Mouse (Mus musculus) lung, postnatal 0 days (tissue): ENCODE measurements at regions not wholly inside any gene's neighbourhood (a gene's known extent, or its start where the extent isn't known, plus 50 kb on each side); places are given as distances from the start of the nearest gene placed in this dataset. TPM values are rescaled to one million over a fixed set of nuclear protein-coding genes. Genes with fewer than 3 reads are reported as not detected.

Source experiments
- ATAC-seq: fragments of 200-750 bp; cut with Nextera tagmentation; 2 replicates; pipeline ENCODE4 v1.8.0; 2017; ENCODE audit warnings: moderate library complexity
- DNase-seq: peaks from one replicate; pipeline ENCODE4 v3.0.0-alpha.2; 2016; ENCODE audit warnings: low spot score
- H3K27ac ChIP-seq: fragments of 300-500 bp; sonication (generic); 2 replicates; pipeline ENCODE4 v1.5.1; 2014; ENCODE audit warnings: antibody characterized with exemption, mild to moderate bottlenecking, low read length, mixed read lengths
- H3K27me3 ChIP-seq: fragments of 300-500 bp; sonication (generic); replicated peaks from 2 replicates; pipeline ENCODE4 v1.6.1; 2014; ENCODE audit warnings: low read length, mixed read lengths; ENCODE audit not compliant: insufficient read depth
- H3K36me3 ChIP-seq: fragments of 300-500 bp; sonication (generic); 2 replicates; pipeline ENCODE4 v1.6.1; 2014; ENCODE audit warnings: low read length, mixed read lengths; ENCODE audit not compliant: insufficient read depth
- H3K4me1 ChIP-seq: fragments of 300-500 bp; sonication (generic); 2 replicates; pipeline ENCODE4 v1.6.1; 2014; ENCODE audit warnings: antibody characterized with exemption, low read depth, low read length, mixed read lengths; ENCODE audit not compliant: insufficient read depth
- H3K4me2 ChIP-seq: fragments of 300-500 bp; sonication (generic); replicated peaks from 2 replicates; pipeline ENCODE4 v1.6.1; 2014; ENCODE audit warnings: low read depth, mild to moderate bottlenecking, low read length, moderate library complexity, mixed read lengths
- H3K4me3 ChIP-seq: fragments of 300-500 bp; sonication (generic); 2 replicates; pipeline ENCODE4 v1.5.1; 2014; ENCODE audit warnings: low read depth, low read length
- H3K9ac ChIP-seq: fragments of 300-500 bp; sonication (generic); replicated peaks from 2 replicates; pipeline ENCODE4 v1.6.1; 2014; ENCODE audit warnings: low read depth, mild to moderate bottlenecking
- H3K9me3 ChIP-seq: fragments of 300-500 bp; sonication (generic); 2 replicates; pipeline ENCODE4 v1.6.1; 2016; ENCODE audit warnings: low read length, mixed read lengths
- CTCF ChIP-seq: IDR thresholded peaks from 2 replicates; pipeline ENCODE4 v1.5.1; 2016; ENCODE audit warnings: antibody characterized with exemption, mild to moderate bottlenecking
- EP300 ChIP-seq: IDR thresholded peaks from 2 replicates; pipeline ENCODE4 v1.6.1; 2016; ENCODE audit warnings: antibody characterized with exemption, mild to moderate bottlenecking, control low read depth
- WGBS: fragments of 180-500 bp; shearing (Covaris S2); extraction: QIAGEN DNeasy Blood & Tissue Kit; methylation state at CpG from one replicate; pipeline ENCODE4 v1.1.7; 2014; 5-methylcytosine and 5-hydroxymethylcytosine counted together
- microRNA counts: library from miRNA; unstranded; fragments of <30 nt; microRNA quantifications from one replicate; lab custom pipeline; 2015
- microRNA-seq: library from miRNA; unstranded; fragments of <30 nt; microRNA quantifications from one replicate; pipeline ENCODE4, GENCODE M21; 2016

GRCm38 (mm10) chr12:110215311-110215710 is 63.6 kb upstream of the Dio3 start:
- no peak for TF ChIP-seq CTCF
- TF ChIP-seq EP300: no peak
- Histone ChIP-seq H3K4me1 (no peaks in the 10 kb centered on the region), H3K9me3 (no peaks in the 10 kb centered on the region), H3K9ac (no peak overlapping the region), H3K27ac (no peak overlapping the region), H3K36me3 (no peaks in the 10 kb centered on the region), H3K27me3 (no peaks in the 10 kb centered on the region), H3K4me2 (no peak overlapping the region), H3K4me3 (no peak overlapping the region)
- DNase-seq (no peak), ATAC-seq (peak; percentile 41; the same call in 1 of the 2 replicates)
- WGBS: 47% methylated on average over 6 of the region's 6 CpGs

DNA sequence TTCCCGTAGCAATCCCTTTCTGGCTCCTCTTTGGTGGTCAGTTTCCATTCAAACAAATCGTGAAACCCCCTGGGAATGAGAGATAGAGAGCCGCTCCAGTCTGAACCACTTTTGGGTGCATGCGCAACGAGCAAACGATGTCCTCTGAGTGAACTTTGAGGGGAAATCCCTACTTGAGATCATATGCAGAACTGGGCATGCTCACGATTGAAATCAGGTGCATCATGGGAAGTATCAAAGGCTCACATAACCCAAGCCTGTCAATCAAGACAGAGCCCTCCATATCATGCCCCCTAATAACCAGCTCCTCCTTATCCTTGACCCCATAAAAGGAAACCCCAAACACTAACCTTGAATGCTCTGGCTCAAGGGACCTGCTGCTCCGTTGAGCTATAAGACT is 59.1 kb upstream of the Dio3 start:
- ATAC-seq (no peak), DNase-seq (no peak)
- Histone ChIP-seq H3K4me2 (no peak overlapping the region), H3K4me3 (no peak overlapping the region), H3K4me1 (no peaks in the 10 kb centered on the region), H3K27ac (no peak overlapping the region), H3K9me3 (no peaks in the 10 kb centered on the region), H3K9ac (no peak overlapping the region), H3K36me3 (no peaks in the 10 kb centered on the region), H3K27me3 (no peaks in the 10 kb centered on the region)
- 67% methylated on average over 8 of the region's 8 CpGs for WGBS
- TF ChIP-seq CTCF (no peak), EP300 (no peak)

DNA sequence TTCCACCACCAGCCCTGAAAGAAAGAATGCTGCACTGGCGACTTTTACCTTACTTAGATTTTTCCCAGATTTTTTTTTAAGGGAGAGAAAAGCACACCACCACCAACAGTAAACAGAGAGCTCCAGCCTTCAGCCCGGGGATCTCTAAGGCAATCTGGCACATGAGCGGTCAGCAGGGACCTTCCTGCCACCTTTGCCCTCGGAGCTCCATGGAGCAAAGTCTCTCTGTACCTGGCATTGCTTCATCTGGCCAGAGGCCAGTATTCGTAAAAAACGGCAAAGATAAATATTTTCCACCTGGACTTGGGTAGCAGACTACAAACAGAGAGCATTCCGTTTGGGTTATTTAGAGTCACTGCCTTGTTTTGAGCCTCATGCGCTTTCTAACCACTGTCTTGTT is 58.4 kb upstream of the Dio3 start:
- Histone ChIP-seq H3K36me3 (no peaks in the 10 kb centered on the region), H3K9ac (no peak overlapping the region), H3K4me3 (no peak overlapping the region), H3K4me2 (no peak overlapping the region), H3K9me3 (no peaks in the 10 kb centered on the region), H3K4me1 (no peaks in the 10 kb centered on the region), H3K27ac (no peak overlapping the region), H3K27me3 (no peaks in the 10 kb centered on the region)
- no peak for TF ChIP-seq EP300
- no peak for TF ChIP-seq CTCF
- DNase-seq (no peak), ATAC-seq (no peak)
- 45% methylated on average over 8 of the region's 8 CpGs for WGBS

DNA sequence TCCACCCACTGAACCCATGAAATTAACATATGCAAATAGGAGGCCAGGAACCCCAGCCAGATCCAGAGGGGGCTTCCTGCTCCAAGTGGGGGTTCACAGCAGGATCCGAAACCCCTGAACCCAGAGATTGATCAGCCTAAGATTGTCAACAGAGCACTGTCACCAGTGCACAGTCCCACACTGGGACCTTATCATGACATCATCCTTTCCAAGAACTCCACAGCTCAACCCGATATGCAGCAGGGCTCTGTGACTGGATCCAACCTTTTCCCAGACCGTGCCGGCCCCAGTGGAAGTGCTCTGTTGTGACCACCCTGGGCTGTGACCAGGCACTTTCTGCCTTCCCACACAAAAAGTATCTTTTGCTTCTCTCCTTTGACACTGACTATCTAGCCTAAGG is 57.7 kb upstream of the Dio3 start:
- Histone ChIP-seq H3K9ac (no peak overlapping the region), H3K27me3 (no peaks in the 10 kb centered on the region), H3K4me3 (no peak overlapping the region), H3K27ac (no peak overlapping the region), H3K9me3 (no peaks in the 10 kb centered on the region), H3K4me1 (no peaks in the 10 kb centered on the region), H3K36me3 (no peaks in the 10 kb centered on the region), H3K4me2 (no peak overlapping the region)
- whole genome bisulfite sequencing: 57% methylated on average over 4 of the region's 4 CpGs
- TF ChIP-seq EP300: no peak
- no peak for TF ChIP-seq CTCF
- ATAC-seq (no peak), DNase-seq (no peak)

GRCm38 (mm10) chr12:110221679-110222078 is 57.2 kb upstream of the Dio3 start:
- no peak for DNase-seq
- H3K4me1 ChIP-seq: no peaks in the 10 kb centered on the region
- TF ChIP-seq CTCF (no peak), EP300 (no peak)
- H3K27ac ChIP-seq: no peak overlapping the region
- H3K4me3 ChIP-seq: no peak overlapping the region
- no peak overlapping the region for H3K9ac ChIP-seq
- H3K9me3 ChIP-seq: no peaks in the 10 kb centered on the region
- no peak overlapping the region for H3K4me2 ChIP-seq
- 55% methylated on average over 3 of the region's 3 CpGs for WGBS
- no peaks in the 10 kb centered on the region for H3K27me3 ChIP-seq
- no peak for ATAC-seq
- H3K36me3 ChIP-seq: no peaks in the 10 kb centered on the region

DNA sequence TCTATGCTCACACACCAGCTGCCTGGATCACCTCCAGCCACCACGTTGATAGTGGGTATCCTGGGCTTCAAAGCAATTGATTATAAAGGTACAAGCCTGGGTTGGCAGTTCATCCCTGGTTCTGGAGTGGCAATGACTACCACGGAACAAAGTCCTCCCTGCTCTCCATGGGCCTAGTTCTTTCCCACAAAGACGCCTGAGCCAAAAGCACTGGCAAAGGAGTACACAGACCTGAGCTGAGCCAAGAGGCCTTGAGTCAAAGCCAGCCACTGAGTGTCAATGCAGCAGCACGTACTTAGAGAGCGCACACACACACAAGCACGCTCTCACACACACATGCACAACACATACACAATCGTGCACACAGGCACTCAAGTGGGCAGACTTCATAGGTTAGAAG is 54.6 kb upstream of the Dio3 start:
- Histone ChIP-seq H3K4me1 (no peaks in the 10 kb centered on the region), H3K9me3 (no peaks in the 10 kb centered on the region), H3K9ac (no peak overlapping the region), H3K36me3 (no peaks in the 10 kb centered on the region), H3K27me3 (no peaks in the 10 kb centered on the region), H3K27ac (no peak overlapping the region), H3K4me3 (no peak overlapping the region), H3K4me2 (no peak overlapping the region)
- WGBS: 67% methylated on average over 7 of the region's 7 CpGs
- DNase-seq (no peak), ATAC-seq (no peak)
- no peak for TF ChIP-seq EP300
- TF ChIP-seq CTCF: no peak

GRCm38 (mm10) chr12:110228011-110228411 is 50.9 kb upstream of the Dio3 start:
- H3K9me3 ChIP-seq: no peaks in the 10 kb centered on the region
- no peaks in the 10 kb centered on the region for H3K27me3 ChIP-seq
- no peak overlapping the region for H3K4me3 ChIP-seq
- H3K4me2 ChIP-seq: no peak overlapping the region
- H3K27ac ChIP-seq: no peak overlapping the region
- whole genome bisulfite sequencing: 73% methylated on average over 12 of the region's 12 CpGs
- ATAC-seq (no peak), DNase-seq (no peak)
- TF ChIP-seq CTCF: no peak
- no peak for TF ChIP-seq EP300
- no peaks in the 10 kb centered on the region for H3K36me3 ChIP-seq
- no peaks in the 10 kb centered on the region for H3K4me1 ChIP-seq
- H3K9ac ChIP-seq: no peak overlapping the region

MicroRNAs encoded in the stretch of these regions (microRNA counts, 519-probe panel; counts per million panel counts)
- microRNA mmu-miR-1193 (lab: Ali Mortazavi, UCI): 3,065 counts per million, percentile 14 among the panel's probes with 10 or more counts
- not detected for microRNA mmu-miR-1197 (lab: Ali Mortazavi, UCI)
- 3,667 counts per million, percentile 27 among the panel's probes with 10 or more counts for microRNA mmu-miR-134 (lab: Ali Mortazavi, UCI)
- microRNA mmu-miR-154 (lab: Ali Mortazavi, UCI): 5,275 counts per million, percentile 64 among the panel's probes with 10 or more counts
- not detected for microRNA mmu-miR-299 (lab: Ali Mortazavi, UCI)
- microRNA mmu-miR-300 (lab: Ali Mortazavi, UCI): 4,622 counts per million, percentile 51 among the panel's probes with 10 or more counts
- microRNA mmu-miR-3072 (lab: Ali Mortazavi, UCI): not detected
- microRNA mmu-miR-323-3p (lab: Ali Mortazavi, UCI): 2,713 counts per million, percentile 11 among the panel's probes with 10 or more counts
- microRNA mmu-miR-323-5p (lab: Ali Mortazavi, UCI): not detected
- microRNA mmu-miR-329 (lab: Ali Mortazavi, UCI): 5,466 counts per million, percentile 70 among the panel's probes with 10 or more counts
- microRNA mmu-miR-369-3p (lab: Ali Mortazavi, UCI): 5,285 counts per million, percentile 64 among the panel's probes with 10 or more counts
- microRNA mmu-miR-369-5p (lab: Ali Mortazavi, UCI): 3,105 counts per million, percentile 15 among the panel's probes with 10 or more counts
- microRNA mmu-miR-376a (lab: Ali Mortazavi, UCI): 5,335 counts per million, percentile 65 among the panel's probes with 10 or more counts
- 5,386 counts per million, percentile 68 among the panel's probes with 10 or more counts for microRNA mmu-miR-376b (lab: Ali Mortazavi, UCI)
- 5,717 counts per million, percentile 73 among the panel's probes with 10 or more counts for microRNA mmu-miR-376c (lab: Ali Mortazavi, UCI)
- microRNA mmu-miR-377 (lab: Ali Mortazavi, UCI): 6,079 counts per million, percentile 79 among the panel's probes with 10 or more counts
- 4,180 counts per million, percentile 43 among the panel's probes with 10 or more counts for microRNA mmu-miR-379 (lab: Ali Mortazavi, UCI)
- microRNA mmu-miR-380-3p (lab: Ali Mortazavi, UCI): not detected
- not detected for microRNA mmu-miR-380-5p (lab: Ali Mortazavi, UCI)
- 4,331 counts per million, percentile 45 among the panel's probes with 10 or more counts for microRNA mmu-miR-381 (lab: Ali Mortazavi, UCI)
- microRNA mmu-miR-382 (lab: Ali Mortazavi, UCI): 5,375 counts per million, percentile 67 among the panel's probes with 10 or more counts
- microRNA mmu-miR-409-3p (lab: Ali Mortazavi, UCI): not detected
- 3,979 counts per million, percentile 35 among the panel's probes with 10 or more counts for microRNA mmu-miR-409-5p (lab: Ali Mortazavi, UCI)
- microRNA mmu-miR-410 (lab: Ali Mortazavi, UCI): 5,054 counts per million, percentile 59 among the panel's probes with 10 or more counts
- microRNA mmu-miR-411 (lab: Ali Mortazavi, UCI): 5,094 counts per million, percentile 60 among the panel's probes with 10 or more counts
- not detected for microRNA mmu-miR-412 (lab: Ali Mortazavi, UCI)
- not detected for microRNA mmu-miR-453 (lab: Ali Mortazavi, UCI)
- microRNA mmu-miR-485 (lab: Ali Mortazavi, UCI): not detected
- 3,808 counts per million, percentile 29 among the panel's probes with 10 or more counts for microRNA mmu-miR-487b (lab: Ali Mortazavi, UCI)
- microRNA mmu-miR-494 (lab: Ali Mortazavi, UCI): not detected
- 4,582 counts per million, percentile 50 among the panel's probes with 10 or more counts for microRNA mmu-miR-495 (lab: Ali Mortazavi, UCI)
- not detected for microRNA mmu-miR-496 (lab: Ali Mortazavi, UCI)
- microRNA mmu-miR-539 (lab: Ali Mortazavi, UCI): 3,497 counts per million, percentile 23 among the panel's probes with 10 or more counts
- 4,069 counts per million, percentile 38 among the panel's probes with 10 or more counts for microRNA mmu-miR-541 (lab: Ali Mortazavi, UCI)
- microRNA mmu-miR-543 (lab: Ali Mortazavi, UCI): 3,396 counts per million, percentile 21 among the panel's probes with 10 or more counts
- microRNA mmu-miR-544 (lab: Ali Mortazavi, UCI): not detected
- microRNA mmu-miR-654-3p (lab: Ali Mortazavi, UCI): not detected
- not detected for microRNA mmu-miR-654-5p (lab: Ali Mortazavi, UCI)
- microRNA mmu-miR-666-3p (lab: Ali Mortazavi, UCI): not detected
- microRNA mmu-miR-666-5p (lab: Ali Mortazavi, UCI): not detected
- microRNA mmu-miR-667 (lab: Ali Mortazavi, UCI): 3,245 counts per million, percentile 18 among the panel's probes with 10 or more counts
- not detected for microRNA mmu-miR-668 (lab: Ali Mortazavi, UCI)
- not detected for microRNA mmu-miR-679 (lab: Ali Mortazavi, UCI)
- microRNA mmu-miR-758 (lab: Ali Mortazavi, UCI): not detected
- microRNA mmu-miR-882 (lab: Ali Mortazavi, UCI): not detected

Small RNAs in the stretch of these regions (microRNA-seq; reads per million reads assigned to microRNA genes)
- gene Gm24321 (not detected), gene Gm25252 (not detected), gene Gm25750 (not detected), gene Gm27379 (not detected), gene Gm44322 (not detected), gene Mir1193 (1,273 reads per million, percentile 77 among the genes with 10 or more reads in this experiment), gene Mir1197 (0.98 reads per million), gene Mir134 (443 reads per million, percentile 66 among the genes with 10 or more reads in this experiment), gene Mir154 (1,186 reads per million, percentile 76 among the genes with 10 or more reads in this experiment), gene Mir299a (not detected), gene Mir299b (not detected), gene Mir300 (408 reads per million, percentile 65 among the genes with 10 or more reads in this experiment), gene Mir3072 (32.6 reads per million, percentile 37 among the genes with 10 or more reads in this experiment), gene Mir323 (92.8 reads per million, percentile 49 among the genes with 10 or more reads in this experiment), gene Mir329 (133 reads per million, percentile 52 among the genes with 10 or more reads in this experiment), gene Mir369 (2,132 reads per million, percentile 84 among the genes with 10 or more reads in this experiment), gene Mir376a (not detected), gene Mir376b (226 reads per million, percentile 58 among the genes with 10 or more reads in this experiment), gene Mir376c (715 reads per million, percentile 71 among the genes with 10 or more reads in this experiment), gene Mir377 (57.5 reads per million, percentile 43 among the genes with 10 or more reads in this experiment), gene Mir379 (6,137 reads per million, percentile 92 among the genes with 10 or more reads in this experiment), gene Mir380 (not detected), gene Mir381 (1,448 reads per million, percentile 78 among the genes with 10 or more reads in this experiment), gene Mir382 (2,246 reads per million, percentile 84 among the genes with 10 or more reads in this experiment), gene Mir409 (not detected), gene Mir410 (47.7 reads per million, percentile 41 among the genes with 10 or more reads in this experiment), gene Mir411 (9,346 reads per million, percentile 94 among the genes with 10 or more reads in this experiment), gene Mir412 (26.7 reads per million, percentile 32 among the genes with 10 or more reads in this experiment), gene Mir453 (not detected), gene Mir485 (112 reads per million, percentile 51 among the genes with 10 or more reads in this experiment), gene Mir487b (2,961 reads per million, percentile 86 among the genes with 10 or more reads in this experiment), gene Mir494 (309 reads per million, percentile 61 among the genes with 10 or more reads in this experiment), gene Mir495 (27.2 reads per million, percentile 34 among the genes with 10 or more reads in this experiment), gene Mir496a (190 reads per million, percentile 56 among the genes with 10 or more reads in this experiment), gene Mir539 (not detected), gene Mir541 (3,616 reads per million, percentile 88 among the genes with 10 or more reads in this experiment), gene Mir543 (128 reads per million, percentile 52 among the genes with 10 or more reads in this experiment), gene Mir544 (0.73 reads per million), gene Mir654 (not detected), gene Mir666 (39.4 reads per million, percentile 39 among the genes with 10 or more reads in this experiment), gene Mir667 (64.1 reads per million, percentile 44 among the genes with 10 or more reads in this experiment), gene Mir668 (52.9 reads per million, percentile 42 among the genes with 10 or more reads in this experiment), gene Mir679 (66.6 reads per million, percentile 45 among the genes with 10 or more reads in this experiment), gene Mir758 (5.9 reads per million, percentile 16 among the genes with 10 or more reads in this experiment), gene Mir882 (not detected)
